Mouse (Mus musculus): ENCODE measurements around the gene Gm21887.
"Not testable (repeated sequence)": the region's sequence is repeated elsewhere in the genome, so short reads cannot be mapped to it uniquely, and the experiment has no call there.

Gene Gm21887

GRCm38 (mm10) chrX:169997854-169998456 is 11.5 kb upstream of the Gm21887 start:
- peak; percentile 100 for DNase-seq (ENCODE audit: low read depth)

GRCm38 (mm10) chrX:169998559-169999219 is 10.8 kb upstream of the Gm21887 start:
- peak; percentile 68 for DNase-seq (ENCODE audit: low read depth)

- DNase-seq (ENCODE audit: low read depth), result peak; percentile 66
Observed at GRCm38 (mm10) chrX:169999226-169999883, 10.1 kb upstream of the Gm21887 start.

- DNase-seq (ENCODE audit: low read depth), result peak; percentile 62
Observed at GRCm38 (mm10) chrX:169999912-170000641, 9.4 kb upstream of the Gm21887 start.

- DNase-seq (ENCODE audit: low read depth), result not testable (repeated sequence)
Observed at GRCm38 (mm10) chrX:170000642-170001387, 8.6 kb upstream of the Gm21887 start.

GRCm38 (mm10) chrX:170001388-170001695 is 8.1 kb upstream of the Gm21887 start:
- DNase-seq (ENCODE audit: low read depth), result not testable (repeated sequence)

GRCm38 (mm10) chrX:170002510-170003197 is 6.8 kb upstream of the Gm21887 start:
- not testable (repeated sequence) for DNase-seq (ENCODE audit: low read depth)

GRCm38 (mm10) chrX:170003536-170003935 is 5.9 kb upstream of the Gm21887 start:
- not testable (repeated sequence) for DNase-seq (ENCODE audit: low read depth)

- not testable (repeated sequence) for DNase-seq (ENCODE audit: low read depth)
Observed at GRCm38 (mm10) chrX:170004236-170004635, 5.2 kb upstream of the Gm21887 start.

GRCm38 (mm10) chrX:170004793-170005192 is 4.7 kb upstream of the Gm21887 start:
- DNase-seq (ENCODE audit: low read depth), result not testable (repeated sequence)

GRCm38 (mm10) chrX:170005194-170005593 is 4.3 kb upstream of the Gm21887 start:
- not testable (repeated sequence) for DNase-seq (ENCODE audit: low read depth)

GRCm38 (mm10) chrX:170005695-170006297 is 3.7 kb upstream of the Gm21887 start:
- DNase-seq (ENCODE audit: low read depth), result not testable (repeated sequence)

GRCm38 (mm10) chrX:170006694-170007247 is 2.7 kb upstream of the Gm21887 start:
- not testable (repeated sequence) for DNase-seq (ENCODE audit: low read depth)

GRCm38 (mm10) chrX:170007375-170008178 is 1.9 kb upstream of the Gm21887 start:
- DNase-seq (ENCODE audit: low read depth), result not testable (repeated sequence)

GRCm38 (mm10) chrX:170008179-170008467 is 1.3 kb upstream of the Gm21887 start:
- DNase-seq (ENCODE audit: low read depth), result peak; percentile 58

- peak; percentile 57 for DNase-seq (ENCODE audit: low read depth)
Observed at GRCm38 (mm10) chrX:170008584-170008983, 875 bp upstream of the Gm21887 start.

- DNase-seq (ENCODE audit: low read depth), result peak; percentile 100
Observed at GRCm38 (mm10) chrX:170009801-170010221, 352 bp downstream of the Gm21887 start.

- peak; percentile 91 for DNase-seq (ENCODE audit: low read depth)
Observed at GRCm38 (mm10) chrX:170010581-170011528, 1.4 kb downstream of the Gm21887 start.

- DNase-seq (ENCODE audit: low read depth), result not testable (repeated sequence)
Observed at GRCm38 (mm10) chrX:170011529-170011879, 2.0 kb downstream of the Gm21887 start.

All from 416B (cell line).